Mouse (Mus musculus) embryonic fibroblast, embryonic 13.5 days (primary cell): ENCODE measurements around the gene Ptk6. TPM values are rescaled to one million over a fixed set of nuclear protein-coding genes. Genes with fewer than 3 reads are reported as not detected.

Source experiments
- H3K27ac ChIP-seq: 2 replicates; pipeline ENCODE4 v1.5.1; 2012; ENCODE audit warnings: low read length, control low read depth, inconsistent platforms; ENCODE audit not compliant: insufficient read depth
- H3K4me1 ChIP-seq: 2 replicates; pipeline ENCODE4 v1.6.1; 2011; ENCODE audit warnings: low read length; ENCODE audit not compliant: control insufficient read depth, insufficient read depth
- H3K4me3 ChIP-seq: 2 replicates; pipeline ENCODE4 v1.5.1; 2011; ENCODE audit warnings: mild to moderate bottlenecking, control low read depth, low read length; ENCODE audit not compliant: insufficient read depth
- CTCF ChIP-seq: IDR thresholded peaks from 2 replicates; pipeline ENCODE4 v1.5.1; 2011; ENCODE audit warnings: mild to moderate bottlenecking, control low read depth, low read length, moderate library complexity, borderline replicate concordance; ENCODE audit not compliant: insufficient read depth
- POLR2A ChIP-seq: IDR thresholded peaks from 2 replicates; pipeline ENCODE4 v1.6.1; 2011; ENCODE audit warnings: low read depth, mild to moderate bottlenecking, control low read depth, low read length, moderate library complexity
- polyA plus RNA-seq: library from polyadenylated mRNA; stranded (reverse); fragments of >200 nt; gene quantifications from 2 replicates; pipeline ENCODE4 v1.2.4, GENCODE M21; 2011; ENCODE audit warnings: low read depth; ENCODE audit not compliant: missing spikeins, insufficient read length

Gene Ptk6
- polyA plus RNA-seq, 1 experiment: not detected

DNA sequence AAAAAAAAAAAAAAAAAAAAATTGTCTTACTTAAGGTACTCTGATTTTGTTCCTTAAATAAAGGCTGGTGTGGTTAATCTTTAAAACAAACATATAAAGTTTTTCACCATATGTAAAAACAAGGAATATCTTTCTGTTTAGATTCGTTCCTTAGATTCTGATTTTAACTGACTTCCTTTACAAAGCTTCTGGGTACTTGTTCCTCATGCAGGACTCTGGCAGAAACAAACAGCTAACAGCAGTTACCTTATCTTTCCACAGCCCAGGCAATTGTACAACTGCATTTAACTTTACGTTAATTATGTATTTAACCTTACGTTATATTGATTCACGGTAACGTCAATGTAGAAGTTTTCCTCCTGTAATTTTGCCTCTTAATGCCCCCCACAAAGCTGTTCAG lies 36.1 kb downstream of the Ptk6 start:
- no peak overlapping the region for H3K27ac ChIP-seq
- no peak for TF ChIP-seq POLR2A
- TF ChIP-seq CTCF: no peak
- H3K4me1 ChIP-seq: no peaks in the 10 kb centered on the region
- no peak overlapping the region for H3K4me3 ChIP-seq

DNA sequence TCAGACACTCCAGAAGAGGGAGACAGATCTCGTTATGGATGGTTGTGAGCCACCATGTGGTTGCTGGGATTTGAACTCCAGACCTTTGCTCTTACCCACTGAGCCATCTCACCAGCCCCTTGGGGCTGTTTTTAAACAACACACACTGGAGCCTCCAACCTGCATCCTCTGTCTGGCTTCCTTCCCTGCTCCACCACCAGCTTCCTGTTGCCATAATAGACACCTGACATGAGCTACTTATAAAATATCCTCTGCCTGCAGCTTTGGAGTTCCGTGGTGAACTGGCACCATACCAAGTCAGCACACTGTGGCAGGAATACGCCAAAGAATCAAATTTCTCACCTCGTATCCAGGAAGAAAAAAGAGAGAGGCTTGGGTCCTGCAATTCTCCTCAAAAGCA lies 41.8 kb downstream of the Ptk6 start:
- H3K27ac ChIP-seq: no peak overlapping the region
- no peak overlapping the region for H3K4me3 ChIP-seq
- H3K4me1 ChIP-seq: no peaks in the 10 kb centered on the region
- TF ChIP-seq CTCF (no peak), POLR2A (no peak)

- Histone ChIP-seq H3K4me1 (no peaks in the 10 kb centered on the region), H3K27ac (no peak overlapping the region), H3K4me3 (no peak overlapping the region)
- TF ChIP-seq POLR2A (no peak), CTCF (no peak)
These were observed 42.8 kb downstream of the Ptk6 start for GRCm38 (mm10) chr2:181159771-181160170.

GRCm38 (mm10) chr2:181159091-181159514 lies 43.5 kb downstream of the Ptk6 start:
- no peak overlapping the region for H3K4me3 ChIP-seq
- TF ChIP-seq CTCF: no peak
- TF ChIP-seq POLR2A: no peak
- H3K4me1 ChIP-seq: no peaks in the 10 kb centered on the region
- no peak overlapping the region for H3K27ac ChIP-seq

DNA sequence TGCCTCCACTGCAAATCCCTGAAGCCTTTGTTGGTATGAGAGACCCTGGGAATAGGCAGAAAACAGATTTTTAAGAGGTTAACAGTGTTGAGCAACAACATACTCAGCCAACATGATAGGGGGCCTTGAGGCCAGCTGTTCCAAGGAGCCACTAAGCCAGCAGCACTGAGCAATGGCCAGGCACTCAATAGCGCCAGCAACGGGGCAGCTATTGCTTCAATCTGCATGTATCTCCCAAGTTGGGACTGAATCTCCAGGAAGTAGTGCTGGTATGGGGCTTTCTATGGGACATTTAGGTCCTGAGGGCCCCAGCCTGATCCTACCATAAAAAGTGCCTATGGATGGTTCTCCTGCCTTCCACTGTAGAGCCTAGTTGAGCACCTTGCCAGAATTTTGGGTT lies 44.1 kb downstream of the Ptk6 start:
- no peak overlapping the region for H3K4me3 ChIP-seq
- H3K4me1 ChIP-seq: no peaks in the 10 kb centered on the region
- no peak overlapping the region for H3K27ac ChIP-seq
- TF ChIP-seq CTCF (no peak), POLR2A (no peak)

DNA sequence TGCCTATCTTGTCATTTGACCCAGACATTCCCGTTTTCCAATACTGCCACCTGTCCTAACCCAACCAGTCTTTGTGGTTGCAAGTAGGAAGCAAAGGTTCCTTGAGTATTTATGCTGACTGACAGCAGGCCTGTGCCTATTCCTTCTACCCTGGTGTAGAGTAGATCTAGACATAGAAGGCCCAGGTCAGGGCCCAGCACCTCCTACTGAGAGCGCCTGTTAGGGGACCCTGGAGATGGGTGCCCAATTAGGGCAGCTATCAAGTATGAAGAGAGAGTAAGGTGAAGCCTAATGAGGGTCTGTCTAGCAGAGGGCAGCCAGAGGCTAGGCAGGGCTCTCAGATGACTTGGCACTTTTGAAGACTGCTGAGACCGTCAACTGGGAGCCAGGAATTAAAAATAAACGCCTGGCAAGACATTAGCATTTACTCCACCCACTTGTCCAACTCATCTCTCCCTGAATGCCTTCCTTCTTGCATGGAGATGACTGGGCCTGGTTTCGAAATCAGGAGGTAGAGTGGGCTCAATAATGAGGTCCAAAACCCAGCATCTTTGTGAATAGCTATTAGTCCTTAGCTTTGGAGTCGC lies 44.8 kb downstream of the Ptk6 start:
- H3K4me3 ChIP-seq: no peak overlapping the region
- TF ChIP-seq CTCF (no peak), POLR2A (no peak)
- H3K27ac ChIP-seq: no peak overlapping the region
- no peaks in the 10 kb centered on the region for H3K4me1 ChIP-seq

DNA sequence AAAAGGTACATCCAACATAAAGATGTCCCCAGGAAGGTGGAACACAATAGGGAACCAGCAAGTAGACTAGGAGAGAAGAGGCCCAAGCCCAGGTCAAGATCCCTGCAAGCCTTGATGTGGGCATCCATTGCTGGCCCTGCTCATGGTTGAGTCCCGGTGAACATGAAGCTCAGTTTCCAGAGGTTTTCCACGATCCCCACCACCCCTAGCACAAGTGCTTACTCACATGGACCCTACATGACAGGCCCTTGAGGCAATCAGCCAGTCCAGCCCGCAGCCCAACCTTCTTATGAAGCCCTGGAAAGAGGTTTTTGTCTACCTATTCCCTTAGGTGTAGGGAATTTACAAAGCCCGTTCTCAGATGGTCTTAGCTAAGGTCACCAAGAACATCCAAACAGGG lies 45.4 kb downstream of the Ptk6 start:
- H3K4me3 ChIP-seq: no peak overlapping the region
- H3K27ac ChIP-seq: no peak overlapping the region
- no peaks in the 10 kb centered on the region for H3K4me1 ChIP-seq
- no peak for TF ChIP-seq CTCF

- no peak within 1 kb of the TSS for H3K4me3 ChIP-seq
- H3K4me1 ChIP-seq: no peaks in the 10 kb centered on the region
- TF ChIP-seq CTCF: no peak
- TF ChIP-seq POLR2A: no peak
- H3K27ac ChIP-seq: no peak within 1 kb of the TSS
These were observed 46.1 kb downstream of the Ptk6 start, which contains the start of gene Eef1a2 for GRCm38 (mm10) chr2:181156248-181157121. Gene Eef1a2 (minus strand): TSS chr2:181157014.

- Histone ChIP-seq H3K4me1 (no peaks in the 10 kb centered on the region), H3K4me3 (no peak overlapping the region), H3K27ac (no peak overlapping the region)
- TF ChIP-seq POLR2A: no peak
- TF ChIP-seq CTCF: no peak
These were observed 46.8 kb downstream of the Ptk6 start for GRCm38 (mm10) chr2:181155801-181156200.

GRCm38 (mm10) chr2:181154831-181155415 lies 47.7 kb downstream of the Ptk6 start:
- Histone ChIP-seq H3K27ac (no peak overlapping the region), H3K4me3 (no peak overlapping the region), H3K4me1 (no peaks in the 10 kb centered on the region)
- no peak for TF ChIP-seq CTCF
- no peak for TF ChIP-seq POLR2A
